Mouse (Mus musculus): ENCODE results near the gene Rrp1b. TPM values are rescaled to one million over a fixed set of nuclear protein-coding genes. Genes with fewer than 3 reads are reported as not detected.
A peak's percentile ranks its signal among the peaks of the same experiment; 100 is the strongest.

The Rrp1b gene
- total and polyA plus RNA-seq, 3 experiments = 78.6 to 84.1 TPM; not detected in 1

- Histone ChIP-seq H3K9ac (ENCODE audit: control insufficient read depth, low read depth, low read length, poor library complexity, severe bottlenecking) (no peak overlapping the region), H3K36me3 (ENCODE audit: control insufficient read depth in 1 of 2, insufficient read depth in 2 of 2, low read length in 2 of 2) (peaks cover 0 to 42% of the 10 kb centered on the region in 2 experiments; a peak in 2 of 4 replicates)
- DNase-seq (ENCODE audit: low read depth, low spot score) = no peak
Measured at GRCm38 (mm10) chr17:32050609-32051008, 14.7 kb downstream of the Rrp1b start.

GRCm38 (mm10) chr17:32052237-32053080 is 16.6 kb downstream of the Rrp1b start:
- no peak overlapping the region for H3K4me3 ChIP-seq (ENCODE audit: control insufficient read depth in 1 of 2, insufficient read depth in 1 of 2, low read depth in 2 of 2, low read length in 2 of 2)
- no peaks in the 10 kb centered on the region for H3K4me1 ChIP-seq (ENCODE audit: control insufficient read depth in 1 of 2, insufficient read depth in 2 of 2, low read length in 2 of 2)
- H3K9me3 ChIP-seq (replicated peaks; ENCODE audit: insufficient read depth, low read length) = no peaks in the 10 kb centered on the region
- H3K36me3 ChIP-seq (ENCODE audit: control insufficient read depth in 1 of 2, insufficient read depth in 2 of 2, low read length in 2 of 2) = peaks cover 0 to 36% of the 10 kb centered on the region in 2 experiments; a peak in 2 of 4 replicates
- no peak overlapping the region for H3K27ac ChIP-seq (ENCODE audit: control insufficient read depth, low read depth, low read length)
- H3K79me2 ChIP-seq (ENCODE audit: control insufficient read depth, insufficient read depth, low read length, poor library complexity) = peaks cover 3% of the 10 kb centered on the region; the same call in 1 of the 2 replicates
- no peak overlapping the region for H3K9ac ChIP-seq (ENCODE audit: control insufficient read depth, low read depth, low read length, poor library complexity, severe bottlenecking)
- no peaks in the 10 kb centered on the region for H3K27me3 ChIP-seq (ENCODE audit: control insufficient read depth in 1 of 2, insufficient read depth in 2 of 2, low read length in 2 of 2)
- TF ChIP-seq HCFC1 (IDR thresholded peaks at IDR 0.05; ENCODE audit: low read depth, low read length) (no peak), MXI1 (IDR thresholded peaks at IDR 0.05; ENCODE audit: low read depth, low read length) (no peak), CTCF (IDR thresholded peaks at IDR 0.05 in 2 of 3, conservative IDR thresholded peaks at IDR 0.05 in 1 of 3; ENCODE audit: control insufficient read depth in 1 of 3, insufficient read depth in 1 of 3, low read depth in 2 of 3, low read length in 3 of 3, poor library complexity in 1 of 3, severe bottlenecking in 1 of 3) (no peak), GABPA (IDR thresholded peaks at IDR 0.05; ENCODE audit: low read depth, low read length) (no peak), USF1 (IDR thresholded peaks at IDR 0.05; ENCODE audit: low read depth, low read length) (no peak)
- no peak for DNase-seq (ENCODE audit: low read depth, low spot score)

More at GRCm38 (mm10) chr17:32050609-32051008, 14.7 kb downstream of the Rrp1b start:
- H3K79me2 ChIP-seq (ENCODE audit: control insufficient read depth, insufficient read depth, low read length, poor library complexity) = no peaks in the 10 kb centered on the region; the same call in 1 of the 2 replicates
- H3K9me3 ChIP-seq (replicated peaks; ENCODE audit: insufficient read depth, low read length) = no peaks in the 10 kb centered on the region
- no peak overlapping the region for H3K4me3 ChIP-seq (ENCODE audit: control insufficient read depth in 1 of 2, insufficient read depth in 1 of 2, low read depth in 2 of 2, low read length in 2 of 2)
- H3K27me3 ChIP-seq (ENCODE audit: control insufficient read depth in 1 of 2, insufficient read depth in 2 of 2, low read length in 2 of 2) = no peaks in the 10 kb centered on the region
- no peak overlapping the region for H3K27ac ChIP-seq (ENCODE audit: control insufficient read depth, low read depth, low read length)
- H3K4me1 ChIP-seq (ENCODE audit: control insufficient read depth in 1 of 2, insufficient read depth in 2 of 2, low read length in 2 of 2) = no peaks in the 10 kb centered on the region
- TF ChIP-seq POLR2A (IDR thresholded peaks at IDR 0.05; ENCODE audit: control insufficient read depth in 1 of 2, insufficient read depth in 1 of 2, low read depth in 1 of 2, low read length in 2 of 2, poor library complexity in 1 of 2) (no peak), ETS1 (IDR thresholded peaks at IDR 0.05; ENCODE audit: low read depth, low read length) (no peak), TCF12 (IDR thresholded peaks at IDR 0.05; ENCODE audit: low read depth, low read length) (no peak), MAFK (IDR thresholded peaks at IDR 0.05; ENCODE audit: borderline replicate concordance, low read depth, low read length) (peak; percentile 62; the same call in 1 of the 2 replicates)

DNA sequence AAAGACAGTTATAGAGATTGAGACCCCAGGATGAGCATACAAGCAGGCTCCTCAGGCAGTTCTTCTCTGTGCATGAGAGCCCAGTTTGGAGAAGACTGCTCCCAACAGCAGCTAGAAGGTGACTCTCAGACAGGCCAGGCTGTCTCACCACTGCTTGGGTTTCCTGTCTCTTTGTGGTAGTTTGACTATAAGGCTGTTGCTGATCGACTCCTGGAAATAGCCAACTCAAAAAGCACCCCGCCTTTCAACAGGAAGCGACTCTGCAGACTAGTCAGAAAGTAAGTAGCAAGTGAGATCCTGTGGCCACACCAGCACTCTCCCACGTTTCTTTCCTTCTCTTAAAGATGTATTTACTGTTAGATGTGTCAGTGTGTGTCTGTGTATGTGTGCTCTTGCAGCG is 17.8 kb downstream of the Rrp1b start:
- no peaks in the 10 kb centered on the region for H3K4me1 ChIP-seq (ENCODE audit: control insufficient read depth in 1 of 2, insufficient read depth in 2 of 2, low read length in 2 of 2)
- no peak overlapping the region for H3K9ac ChIP-seq (ENCODE audit: control insufficient read depth, low read depth, low read length, poor library complexity, severe bottlenecking)
- H3K27me3 ChIP-seq (ENCODE audit: control insufficient read depth in 1 of 2, insufficient read depth in 2 of 2, low read length in 2 of 2) = no peaks in the 10 kb centered on the region
- DNase-seq (ENCODE audit: low read depth, low spot score) = no peak
- H3K27ac ChIP-seq (ENCODE audit: control insufficient read depth, low read depth, low read length) = no peak overlapping the region
- H3K4me3 ChIP-seq (ENCODE audit: control insufficient read depth in 1 of 2, insufficient read depth in 1 of 2, low read depth in 2 of 2, low read length in 2 of 2) = no peak overlapping the region
- TF ChIP-seq USF2 (IDR thresholded peaks at IDR 0.05; ENCODE audit: borderline replicate concordance in 1 of 2, insufficient read depth in 1 of 2, low read depth in 1 of 2, low read length in 2 of 2) (no peak), TCF12 (IDR thresholded peaks at IDR 0.05; ENCODE audit: low read depth, low read length) (no peak), SMC3 (IDR thresholded peaks at IDR 0.05; ENCODE audit: low read depth, low read length) (no peak), ELF1 (IDR thresholded peaks at IDR 0.05; ENCODE audit: low read depth, low read length) (no peak), ZNF384 (IDR thresholded peaks at IDR 0.05; ENCODE audit: low read depth, low read length) (no peak), TBP (IDR thresholded peaks at IDR 0.05; ENCODE audit: low read depth, low read length) (no peak), CHD1 (IDR thresholded peaks at IDR 0.05; ENCODE audit: low read depth, low read length) (no peak), ETS1 (IDR thresholded peaks at IDR 0.05; ENCODE audit: low read depth, low read length) (no peak), CHD2 (IDR thresholded peaks at IDR 0.05; ENCODE audit: low read length) (no peak), MAX (IDR thresholded peaks at IDR 0.05; ENCODE audit: low read length) (no peak), POLR2A (IDR thresholded peaks at IDR 0.05; ENCODE audit: control insufficient read depth in 1 of 2, insufficient read depth in 1 of 2, low read depth in 1 of 2, low read length in 2 of 2, poor library complexity in 1 of 2) (no peak; a peak in 1 of 4 replicates), MXI1 (IDR thresholded peaks at IDR 0.05; ENCODE audit: low read depth, low read length) (no peak)
- no peaks in the 10 kb centered on the region for H3K9me3 ChIP-seq (replicated peaks; ENCODE audit: insufficient read depth, low read length)
- H3K79me2 ChIP-seq (ENCODE audit: control insufficient read depth, insufficient read depth, low read length, poor library complexity) = 0 out of 2 replicates have a peak, but pooled peaks cover 3% of the 10 kb centered on the region
- H3K36me3 ChIP-seq (ENCODE audit: control insufficient read depth in 1 of 2, insufficient read depth in 2 of 2, low read length in 2 of 2) = peaks cover 0 to 28% of the 10 kb centered on the region in 2 experiments; a peak in 2 of 4 replicates
